Mouse (Mus musculus): ENCODE measurements around the gene Maz.
A peak's percentile ranks its signal among the peaks of the same experiment; 100 is the strongest.

The Maz gene

DNA sequence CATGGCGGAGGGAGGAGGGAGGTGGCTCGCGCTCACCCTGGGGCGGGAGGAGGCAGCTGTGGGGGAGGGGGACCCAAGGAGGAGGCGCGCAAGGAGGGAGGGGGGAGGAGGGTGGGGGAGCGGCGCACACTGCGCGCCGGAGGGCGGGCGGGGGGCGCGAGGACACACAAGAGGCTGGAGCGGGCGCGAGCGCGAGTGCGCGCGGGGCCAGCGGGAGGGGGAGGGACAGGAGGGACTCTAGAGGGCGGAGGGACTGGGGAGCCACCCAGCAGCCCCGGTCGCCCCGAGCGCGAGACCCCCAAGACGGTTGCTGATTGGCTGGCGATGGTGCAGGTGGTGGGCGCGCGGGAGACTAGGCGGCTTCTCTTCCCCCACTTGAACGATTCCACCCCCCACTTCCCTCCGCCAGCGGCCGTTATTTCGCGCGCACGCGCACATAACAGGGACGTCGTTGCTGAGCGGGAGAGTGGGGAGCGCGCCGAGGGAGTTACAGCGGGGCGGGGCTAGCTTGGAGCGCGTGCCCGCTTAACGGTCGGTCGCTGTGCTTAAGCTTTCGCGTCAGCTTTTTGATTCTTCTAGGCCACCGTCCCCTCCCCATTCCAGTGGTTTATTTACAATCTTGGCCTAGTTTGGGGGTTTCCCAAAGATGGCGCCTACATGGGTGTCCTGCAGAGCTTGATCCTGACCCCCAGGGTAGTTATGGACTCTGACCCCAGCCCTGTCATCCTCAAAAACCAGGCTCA is at the start of gene Maz:
Gene Maz (minus strand): TSS at position 54 of the 743 bp plus-strand sequence.
- DNase-seq (ENCODE audit: low spot score) = peak; percentile 99

DNA sequence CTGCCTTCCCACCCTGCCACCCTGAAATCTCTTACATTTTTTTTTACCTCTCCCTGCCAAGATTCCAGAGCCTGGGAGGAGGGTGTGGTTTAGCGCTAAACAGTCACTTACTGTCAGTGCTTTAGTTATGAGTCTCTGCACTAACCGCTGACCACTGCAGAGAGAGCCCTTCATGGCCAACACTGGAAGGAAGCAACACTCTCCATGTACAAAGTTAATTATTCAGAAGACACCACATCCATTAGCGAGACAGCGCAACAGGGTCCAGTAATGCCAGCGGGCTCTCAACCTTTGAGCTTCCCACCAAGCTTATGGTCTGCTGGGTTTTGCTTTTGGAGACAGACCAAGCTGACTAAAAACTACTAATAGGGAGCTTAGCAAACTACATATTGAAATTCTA is 49.4 kb upstream of the Maz start:
- no peak for DNase-seq (ENCODE audit: low spot score)

DNA sequence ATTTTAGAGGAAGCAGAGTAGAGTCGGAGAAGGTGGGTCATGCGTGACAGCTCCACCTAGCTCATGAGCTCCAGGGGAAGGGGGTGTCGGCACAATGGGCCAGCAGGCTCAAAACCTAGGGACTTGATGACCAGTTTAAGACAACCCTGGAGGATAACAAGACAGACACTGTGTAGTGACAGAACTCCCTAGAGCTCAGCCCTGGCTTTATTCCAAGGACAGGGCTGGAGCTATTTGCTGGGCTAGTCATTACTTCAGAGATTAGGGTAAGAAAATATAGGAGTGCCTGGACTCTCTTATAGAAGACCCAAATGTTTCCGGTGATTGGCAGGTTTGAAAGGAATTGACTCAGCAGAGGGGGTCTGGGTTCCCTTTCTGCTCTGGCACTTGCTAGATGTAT is 46.4 kb upstream of the Maz start:
- no peak for DNase-seq (ENCODE audit: low spot score)

DNA sequence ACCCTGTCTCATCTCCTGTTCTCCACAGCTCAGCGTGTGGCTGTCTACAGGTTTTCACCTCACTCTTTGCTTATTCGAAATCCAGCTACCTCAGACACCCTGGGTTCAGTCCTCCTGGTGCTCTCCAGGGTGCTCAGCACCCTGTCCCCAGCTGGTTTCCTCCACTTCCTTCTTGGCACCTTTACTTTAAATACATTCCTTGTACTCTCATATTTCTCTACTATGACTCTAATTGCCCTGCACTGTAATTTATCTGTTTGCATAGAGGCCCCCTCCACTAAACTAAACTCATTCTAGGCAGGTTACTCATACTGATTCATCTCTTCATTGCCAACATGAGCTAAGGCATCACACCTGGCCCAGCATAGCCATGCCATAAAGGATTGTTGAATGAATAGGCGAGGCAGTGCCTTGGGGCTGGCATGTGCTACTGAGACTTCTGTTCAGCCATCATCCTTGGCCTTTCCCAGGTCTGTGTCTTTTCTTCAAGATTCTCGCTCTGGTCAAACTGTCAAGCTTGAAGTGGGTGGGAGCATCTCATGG is 44.1 kb upstream of the Maz start:
- DNase-seq (ENCODE audit: low spot score) = no peak

DNA sequence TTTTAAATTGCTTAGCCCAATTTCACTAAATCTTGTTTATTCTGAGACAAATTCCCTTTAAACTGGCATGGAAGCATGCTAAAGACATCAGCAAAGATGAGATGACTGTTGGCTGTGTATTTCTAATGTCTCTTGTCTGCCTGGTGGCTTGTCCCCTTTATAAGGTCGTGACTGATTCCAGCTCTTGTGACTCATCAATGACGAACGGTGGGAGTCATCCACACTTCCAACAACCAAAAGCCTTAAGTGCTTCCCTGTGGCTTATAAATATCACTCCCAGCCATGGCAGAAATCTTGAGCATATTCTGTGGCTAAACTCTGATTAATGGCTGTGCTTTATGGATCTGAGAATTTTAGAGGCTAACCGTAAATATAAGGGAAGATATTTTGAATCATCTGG is 39.5 kb upstream of the Maz start:
- DNase-seq (ENCODE audit: low spot score) = no peak

DNA sequence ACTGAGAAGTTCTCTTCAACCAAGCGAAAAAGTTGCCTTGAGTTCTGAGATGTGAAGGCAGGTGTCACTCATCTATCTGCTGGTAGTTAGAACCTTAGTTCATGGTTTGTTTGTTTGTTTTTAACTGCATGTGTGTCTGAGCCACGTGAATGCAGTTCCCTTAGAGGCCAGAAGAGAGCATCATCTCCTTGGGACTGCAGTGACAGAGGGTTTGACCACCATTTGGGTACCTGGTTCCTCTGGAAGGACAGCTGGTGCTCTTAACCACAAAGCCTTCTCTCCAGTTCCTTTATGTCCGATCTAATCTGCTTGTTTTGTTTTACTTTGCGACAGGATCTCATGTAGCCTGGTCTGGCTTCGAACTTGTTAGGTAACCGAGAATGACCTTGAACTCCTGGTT is 38.7 kb upstream of the Maz start:
- DNase-seq (ENCODE audit: low spot score) = no peak

DNA sequence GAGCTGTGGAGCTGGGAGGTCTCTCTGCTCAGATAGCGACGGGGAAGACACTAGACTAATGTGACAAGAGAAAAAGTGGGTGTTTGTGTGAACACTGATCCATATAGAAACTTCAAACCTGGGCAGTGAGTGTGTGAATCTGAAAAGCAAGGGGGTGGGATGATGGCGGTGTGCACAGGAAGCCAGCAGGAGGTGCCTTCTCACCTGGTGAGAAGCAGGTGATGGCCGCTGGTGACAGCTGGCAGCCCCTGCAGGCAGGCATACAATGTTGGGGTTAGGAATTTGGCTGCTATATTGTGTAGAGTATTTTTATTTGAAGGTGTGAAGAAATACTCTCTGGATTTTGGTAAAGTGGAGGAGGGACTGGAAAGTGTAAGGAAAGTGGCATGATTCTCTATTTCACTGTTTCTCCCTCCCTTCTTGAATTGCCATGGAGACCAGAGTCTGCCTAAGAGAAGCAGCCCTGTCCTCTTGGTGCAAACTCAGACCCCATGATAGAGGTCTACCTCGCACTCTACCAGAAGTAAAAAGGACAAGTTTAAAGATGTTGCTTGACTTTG is 28.3 kb upstream of the Maz start:
- DNase-seq (ENCODE audit: low spot score) = no peak

DNA sequence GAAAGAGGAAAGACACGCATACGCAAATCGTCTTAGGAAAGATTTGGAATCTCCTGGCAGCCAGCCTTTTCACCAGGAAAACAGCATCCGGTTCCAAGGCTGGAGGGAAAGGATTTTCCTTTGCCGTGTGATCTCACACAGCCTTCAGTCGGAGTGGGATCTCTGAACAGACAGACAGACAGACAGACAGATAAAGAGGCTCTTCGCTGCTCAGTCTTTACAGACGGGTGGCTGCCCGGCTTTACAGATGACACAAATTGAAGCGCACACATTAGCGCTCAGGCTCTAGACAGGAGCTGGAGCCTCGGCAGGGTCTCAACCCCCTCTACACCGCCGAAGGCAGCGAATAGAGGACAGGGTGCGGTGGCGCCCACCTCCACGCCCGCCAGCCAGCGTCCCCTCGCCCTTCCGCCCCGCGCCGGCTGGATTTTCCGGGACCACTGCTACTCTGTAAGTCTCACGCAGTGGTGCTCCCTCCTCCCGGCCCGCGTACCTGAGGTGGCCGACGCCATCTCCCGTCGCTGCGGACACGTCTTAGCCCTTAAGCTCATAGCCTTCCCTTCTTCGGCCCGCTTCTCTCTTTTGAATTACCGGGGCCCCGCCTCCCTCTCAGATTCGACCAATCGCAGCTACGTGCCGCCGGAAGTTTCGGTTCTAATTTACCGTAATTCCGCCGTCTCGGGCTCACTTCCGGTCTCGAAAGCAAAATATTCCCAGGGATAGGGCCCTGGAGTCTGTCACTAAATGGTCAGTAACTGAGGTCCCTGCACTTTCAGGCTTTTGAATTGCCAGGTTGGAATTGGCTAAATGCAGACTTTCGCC is 15.2 kb upstream of the Maz start, which contains the start of gene Kif22:
Gene Kif22 (minus strand): TSS at position 621 of the 822 bp plus-strand sequence.
- DNase-seq (ENCODE audit: low spot score) = peak; percentile 94

DNA sequence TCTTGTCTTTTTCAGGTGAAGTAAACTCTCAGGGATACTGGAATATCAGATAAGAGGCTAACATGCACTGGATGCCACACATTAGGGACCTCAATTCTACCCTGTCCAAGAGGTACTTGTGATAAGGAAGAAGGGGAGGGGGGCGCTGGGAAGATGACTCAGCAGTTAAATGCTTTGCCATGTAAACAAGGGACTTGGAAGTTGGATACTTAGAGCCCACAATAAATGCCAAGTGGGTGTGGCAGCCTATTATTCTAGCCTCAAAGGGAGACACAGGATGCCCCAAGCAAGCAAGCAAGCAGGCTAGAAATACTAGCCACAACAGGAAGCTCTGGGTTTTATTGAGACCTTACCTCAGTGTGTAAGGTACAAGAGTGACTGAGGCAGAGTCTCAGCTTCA is 4.4 kb upstream of the Maz start:
- DNase-seq (ENCODE audit: low spot score) = no peak

DNA sequence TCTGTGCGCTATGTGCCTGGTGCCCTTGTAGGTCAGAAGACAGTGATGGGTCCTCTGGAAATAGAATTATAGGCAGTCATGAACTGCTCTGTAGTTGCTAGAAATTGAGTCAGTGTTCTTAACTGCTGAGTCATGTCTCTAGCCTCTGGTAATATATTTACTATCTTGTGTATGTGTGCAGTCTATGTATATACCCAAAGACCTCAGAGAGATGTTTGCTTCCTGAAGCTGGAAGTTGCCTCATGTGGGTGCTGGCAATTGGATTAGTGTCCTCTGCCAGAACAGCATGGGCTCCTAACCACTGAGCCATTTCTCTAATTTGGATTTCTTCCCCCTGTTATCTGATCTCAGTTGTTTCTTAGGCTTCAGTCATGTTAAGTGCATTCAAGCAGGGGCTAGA is 3.3 kb upstream of the Maz start:
- no peak for DNase-seq (ENCODE audit: low spot score)

DNA sequence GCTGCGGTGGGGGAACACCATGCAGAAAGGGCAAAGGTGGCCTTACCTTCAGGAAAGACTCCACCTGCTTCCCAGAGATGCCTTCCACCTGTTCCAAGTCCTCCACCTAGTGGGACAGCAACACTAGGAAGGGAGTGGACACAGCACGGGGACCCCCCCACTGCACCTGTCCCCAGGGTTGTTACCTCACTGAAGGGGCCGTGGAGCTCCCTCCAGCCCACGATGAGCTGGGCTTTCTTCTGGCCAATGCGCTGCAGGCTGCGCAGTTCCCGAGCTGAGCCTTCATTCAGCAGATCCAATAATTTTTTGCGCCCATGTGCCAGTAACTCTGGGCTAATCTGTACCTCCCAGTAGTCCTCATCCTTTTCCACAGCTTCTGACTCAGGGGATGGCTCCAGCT is 1.0 kb upstream of the Maz start:
- no peak for DNase-seq (ENCODE audit: low spot score)

DNA sequence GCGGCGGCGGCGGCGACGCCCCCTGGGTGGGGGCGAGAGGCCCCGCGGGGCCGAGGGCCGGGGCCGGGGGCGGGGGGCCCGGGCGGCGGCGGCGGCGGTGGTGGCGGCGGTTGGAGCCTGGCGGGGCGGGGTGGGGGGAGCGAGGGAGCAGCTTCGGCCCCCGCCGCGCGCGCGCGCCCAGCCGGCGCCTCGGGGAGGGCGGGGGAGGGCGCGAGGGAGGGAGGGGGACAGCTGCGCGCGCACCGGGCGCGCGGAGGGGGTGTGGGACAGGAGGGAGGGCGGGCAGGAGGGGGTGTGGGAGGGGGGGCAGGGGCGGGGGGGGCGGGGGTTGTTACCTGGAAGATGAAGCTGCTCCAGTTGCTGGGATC is 237 bp downstream of the Maz start:
- DNase-seq (ENCODE audit: low spot score) = peak; percentile 95

DNA sequence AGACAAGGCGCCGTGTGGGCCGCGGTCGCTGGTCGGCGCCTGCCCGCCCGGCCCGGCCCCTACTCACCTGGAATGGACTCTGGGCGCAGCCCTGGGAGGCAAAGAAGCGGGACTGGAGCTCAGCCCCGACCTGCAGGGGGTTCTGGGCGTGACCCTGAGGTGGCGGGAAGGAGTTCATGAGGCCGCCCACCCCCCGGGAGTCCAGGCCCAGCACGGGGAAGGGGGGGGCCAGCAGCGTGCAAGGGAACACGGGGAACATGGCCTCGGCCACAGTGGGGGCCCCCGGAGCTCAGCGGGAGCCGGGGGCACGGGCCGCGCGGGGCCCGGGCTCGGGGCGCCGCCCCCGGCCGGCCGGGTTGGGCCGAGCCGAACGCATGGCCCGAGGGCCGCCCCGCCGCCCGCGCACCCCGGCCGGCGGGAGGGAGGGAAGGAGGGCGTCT is 656 bp downstream of the Maz start:
- peak; percentile 83 for DNase-seq (ENCODE audit: low spot score)

DNA sequence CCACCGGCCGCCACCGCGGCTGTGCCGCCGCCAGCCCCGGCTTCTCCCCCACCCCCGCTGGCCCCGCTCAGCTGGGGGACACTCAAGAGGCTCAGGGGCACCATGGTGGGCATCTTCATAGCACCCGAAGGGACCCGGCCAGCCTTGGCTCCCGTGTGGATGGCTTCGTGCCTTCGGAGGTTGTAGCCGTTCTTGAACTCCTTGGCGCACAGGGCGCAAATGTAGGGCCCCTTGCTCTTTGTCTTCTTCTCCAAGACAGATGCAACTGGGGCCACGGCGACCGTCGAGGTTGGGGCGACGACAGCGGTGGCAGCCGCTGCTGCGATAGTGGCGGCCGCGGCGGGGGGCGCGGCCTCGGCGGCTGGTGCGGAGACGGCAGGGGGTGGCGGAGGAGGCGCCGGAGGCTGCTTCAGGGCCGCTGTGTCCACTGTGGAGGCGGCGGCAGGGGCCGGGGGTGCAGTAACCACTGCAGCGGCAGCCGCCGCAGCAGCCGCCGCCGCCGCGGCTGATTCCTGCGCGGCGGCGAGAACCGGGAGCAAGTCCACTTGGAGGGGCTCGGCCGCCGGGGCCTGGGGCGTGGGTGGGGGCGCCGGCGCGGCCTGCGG is 1.2 kb downstream of the Maz start:
- DNase-seq (ENCODE audit: low spot score) = peak; percentile 81

DNA sequence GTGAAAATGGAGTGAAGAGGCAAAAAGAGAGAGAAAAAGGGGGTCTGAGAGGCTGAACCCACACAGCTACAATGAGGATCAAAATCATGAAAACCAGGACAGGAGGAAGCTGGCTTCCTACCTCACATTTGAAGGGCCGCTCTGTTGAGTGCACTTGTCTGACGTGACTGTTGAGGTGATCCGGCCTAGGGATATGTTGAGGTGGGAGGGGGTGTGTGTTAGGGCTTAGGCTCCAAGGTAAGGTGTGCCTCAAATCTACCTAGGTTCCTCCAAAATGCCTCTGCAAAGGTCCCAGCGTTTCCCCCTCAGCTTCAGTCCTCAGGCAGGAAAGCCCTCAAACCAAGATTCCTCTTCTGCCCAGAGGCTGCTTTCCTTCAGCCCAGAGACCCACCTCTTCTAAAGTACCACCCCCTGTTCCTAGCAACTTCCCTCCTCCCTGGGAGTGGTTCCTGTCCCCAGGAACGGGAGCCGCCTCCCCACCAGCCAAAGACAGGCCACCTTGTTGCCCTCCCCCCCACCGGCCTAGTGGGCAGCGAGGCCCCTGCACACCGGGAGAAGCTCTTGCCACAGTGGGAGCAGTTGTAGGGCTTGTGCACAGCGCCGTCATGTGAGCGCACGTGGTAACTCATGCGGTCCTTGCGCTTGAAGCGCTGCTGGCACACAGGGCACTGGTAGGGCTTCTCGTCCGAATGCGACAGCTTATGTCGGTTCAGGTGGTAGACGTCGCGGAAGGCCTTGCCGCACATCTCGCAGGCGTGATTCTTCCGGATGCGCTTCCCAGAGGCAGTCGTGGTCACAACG is 1.9 kb downstream of the Maz start:
- DNase-seq (ENCODE audit: low spot score) = peak; percentile 83

DNA sequence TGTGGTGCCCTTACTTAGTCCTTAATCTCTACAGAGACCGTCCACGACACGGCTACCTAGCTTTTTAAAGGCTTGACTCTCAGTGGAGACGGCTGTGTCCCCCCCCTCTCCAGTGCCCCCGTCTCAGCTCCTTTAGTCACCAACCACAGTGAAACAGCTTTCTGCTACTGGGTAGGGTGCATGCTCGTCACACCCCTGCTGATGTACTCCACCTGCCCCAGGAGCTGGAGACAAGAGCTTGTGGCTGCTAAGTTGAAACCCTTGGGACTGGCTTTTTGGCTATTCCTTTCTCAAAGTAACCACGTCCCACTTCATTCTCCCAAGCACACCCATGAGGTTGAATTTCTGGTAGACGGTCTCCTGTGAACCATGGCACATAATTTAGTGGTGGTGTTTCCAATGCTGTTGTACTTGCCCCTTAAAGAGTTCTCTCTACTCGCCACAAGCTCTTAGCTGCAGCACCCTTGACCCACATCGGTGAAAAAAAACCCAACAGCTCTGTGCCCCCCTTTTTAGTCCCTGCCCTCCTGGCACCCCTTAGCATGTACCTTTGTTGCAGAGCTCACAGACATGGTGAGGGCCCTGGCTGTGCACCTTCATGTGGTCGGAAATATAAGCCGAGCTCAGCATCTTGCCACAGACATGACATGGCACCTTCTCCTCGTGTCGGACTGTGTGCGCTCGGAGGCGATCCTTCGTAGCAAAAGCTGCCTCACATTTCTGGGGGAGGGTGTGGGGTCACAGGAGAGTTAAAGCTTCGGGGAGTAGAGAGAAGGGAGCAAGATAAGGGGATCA is 2.7 kb downstream of the Maz start:
- no peak for DNase-seq (ENCODE audit: low spot score)

DNA sequence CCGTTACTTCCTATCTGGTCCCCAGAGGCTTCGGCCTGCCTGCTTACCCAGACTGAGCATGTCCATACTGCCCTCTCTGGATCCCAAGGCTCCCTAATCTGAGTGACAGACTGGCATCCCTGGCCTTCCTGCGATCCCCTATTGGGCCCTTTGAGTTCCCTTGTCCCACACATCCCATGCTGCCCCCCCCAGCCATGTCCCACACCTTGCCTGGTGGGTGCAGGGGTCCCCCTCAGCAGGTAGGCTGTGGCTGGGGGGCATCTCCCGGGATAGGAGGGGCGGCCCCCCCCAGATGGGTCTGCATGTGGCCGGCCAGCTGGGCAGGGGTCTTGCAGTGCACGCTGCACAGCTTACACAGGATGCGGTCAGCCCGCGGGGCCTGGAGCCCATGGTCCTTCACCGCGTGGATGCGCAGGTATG is 3.6 kb downstream of the Maz start:
- DNase-seq (ENCODE audit: low spot score) = no peak

DNA sequence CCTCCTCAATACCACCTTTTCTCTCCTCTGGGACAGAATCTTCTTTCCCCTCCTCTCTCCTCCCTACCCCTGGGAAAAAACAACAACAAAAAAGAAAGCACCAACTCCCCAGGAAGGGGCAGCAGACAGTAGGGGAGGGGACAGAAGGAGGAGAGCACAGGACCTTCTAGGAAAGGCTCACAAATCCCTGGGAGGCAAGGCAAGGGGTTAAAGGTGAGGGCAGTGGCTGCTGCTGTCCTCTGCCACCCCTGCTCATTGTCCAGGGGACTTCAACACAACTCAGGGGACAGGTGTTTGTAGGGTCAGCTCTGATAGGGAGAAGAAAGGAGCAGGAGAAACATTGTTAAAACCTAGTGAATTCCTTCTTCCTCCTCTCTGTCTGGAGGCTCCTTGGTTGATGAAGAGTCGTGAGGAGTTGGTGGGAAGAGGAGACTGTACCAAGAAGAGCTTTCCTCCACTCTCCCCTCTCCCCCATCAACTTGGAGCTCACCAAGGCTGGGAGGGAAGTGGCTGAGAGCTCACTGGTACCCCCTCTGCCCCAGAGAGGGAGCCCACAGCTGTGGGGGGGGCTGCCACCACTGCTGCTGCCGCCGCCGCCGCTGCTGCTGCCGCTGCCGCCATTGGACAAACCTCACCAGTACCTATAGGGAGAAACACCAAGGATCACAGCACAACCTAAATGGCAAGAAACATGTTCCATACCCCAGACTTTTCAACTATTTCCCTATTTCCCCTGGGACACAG is 4.1 kb downstream of the Maz start:
- no peak for DNase-seq (ENCODE audit: low spot score)

DNA sequence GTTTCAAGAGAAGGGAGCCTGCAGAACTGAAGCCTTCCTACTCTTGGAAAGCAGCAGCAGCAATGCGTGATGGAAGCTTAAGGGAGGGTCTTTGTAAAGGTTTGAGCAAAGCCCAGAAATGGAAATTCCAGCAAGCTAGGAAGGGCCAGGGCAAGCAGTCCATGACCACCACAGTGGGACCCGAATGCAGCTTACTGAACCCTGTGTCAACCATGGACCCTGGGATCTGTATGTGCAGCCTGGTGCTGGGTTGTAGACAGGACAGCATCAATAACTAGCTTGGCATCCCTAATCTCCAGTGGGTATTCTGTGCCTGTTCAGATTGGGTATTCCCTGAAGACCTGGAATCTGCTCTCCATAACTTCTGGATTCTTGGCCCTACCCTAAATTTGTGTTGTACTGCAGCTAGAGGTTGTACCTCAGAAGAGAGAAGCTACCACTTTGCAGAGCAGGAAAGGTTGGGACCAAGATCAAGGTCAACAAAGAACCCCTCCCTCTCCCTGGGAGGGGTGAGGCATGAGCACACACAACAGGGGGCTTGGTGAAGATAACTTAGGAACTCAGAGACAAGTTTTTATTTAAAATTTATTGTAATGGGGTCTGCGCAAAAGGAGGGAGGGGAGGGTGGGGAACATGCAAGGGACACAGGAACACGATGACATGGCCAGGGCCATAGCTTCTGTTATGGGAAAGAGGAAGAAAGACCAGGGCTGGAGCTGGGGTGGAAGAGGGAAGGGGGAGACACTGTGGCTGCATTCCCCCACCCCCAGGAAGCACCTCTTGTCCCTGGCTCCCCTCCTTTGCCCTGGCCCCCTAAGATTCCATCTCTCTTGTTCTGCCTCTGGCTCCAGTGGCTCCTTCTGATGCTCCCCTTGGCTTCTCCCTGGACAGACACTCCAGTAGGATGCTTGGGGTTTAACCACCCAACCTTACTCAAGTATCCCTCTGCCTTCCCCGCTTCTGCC is 5.0 kb downstream of the Maz start:
- no peak for DNase-seq (ENCODE audit: low spot score)

All from testis, postnatal 10 days (tissue).